Mouse (Mus musculus) hindbrain, embryonic 11.5 days (tissue): ENCODE data around the gene Elk4. TPM values are rescaled to one million over a fixed set of nuclear protein-coding genes. Genes with fewer than 3 reads are reported as not detected.

ENCODE experiments used
- ATAC-seq: fragments of 200-750 bp; cut with Nextera tagmentation; 2 replicates; pipeline ENCODE4 v1.8.0; 2017; ENCODE audit warnings: mild to moderate bottlenecking, moderate TSS enrichment, moderate library complexity; ENCODE audit not compliant: low FRiP score
- DNase-seq: peaks from one replicate; pipeline ENCODE4 v3.0.0-alpha.2; 2015; ENCODE audit warnings: low spot score
- H3K27ac ChIP-seq: fragments of 300-500 bp; sonication (generic); 2 replicates; pipeline ENCODE4 v1.5.1; 2014; ENCODE audit warnings: mild to moderate bottlenecking, low read depth, low read length
- H3K27me3 ChIP-seq: fragments of 300-500 bp; sonication (generic); 2 replicates; pipeline ENCODE4 v1.6.1; 2014; ENCODE audit warnings: mild to moderate bottlenecking, low read length, moderate library complexity, mixed read lengths; ENCODE audit not compliant: control insufficient read depth, insufficient read depth
- H3K36me3 ChIP-seq: fragments of 300-500 bp; sonication (generic); 2 replicates; pipeline ENCODE4 v1.6.1; 2014; ENCODE audit warnings: mild to moderate bottlenecking, low read length, moderate library complexity, mixed read lengths; ENCODE audit not compliant: control insufficient read depth, insufficient read depth
- H3K4me1 ChIP-seq: fragments of 300-500 bp; sonication (generic); replicated peaks from 2 replicates; pipeline ENCODE4 v1.6.1; 2014; ENCODE audit warnings: low read length, mixed read lengths; ENCODE audit not compliant: control insufficient read depth, insufficient read depth
- H3K4me2 ChIP-seq: fragments of 300-500 bp; sonication (generic); replicated peaks from 2 replicates; pipeline ENCODE4 v1.6.1; 2014; ENCODE audit warnings: mild to moderate bottlenecking, low read depth, low read length
- H3K4me3 ChIP-seq: fragments of 300-500 bp; sonication (generic); 2 replicates; pipeline ENCODE4 v1.5.1; 2014; ENCODE audit warnings: low read depth, low read length
- H3K9ac ChIP-seq: fragments of 300-500 bp; sonication (generic); 2 replicates; pipeline ENCODE4 v1.6.1; 2014; ENCODE audit warnings: low read depth, low read length
- H3K9me3 ChIP-seq: fragments of 300-500 bp; sonication (generic); 2 replicates; pipeline ENCODE4 v1.6.1; 2016; ENCODE audit warnings: low read length; ENCODE audit not compliant: control insufficient read depth
- WGBS: fragments of 180-500 bp; shearing (Covaris S2); extraction: QIAGEN DNeasy Blood & Tissue Kit; methylation state at CpG from one replicate; pipeline ENCODE4 v1.1.7; 2014; 5-methylcytosine and 5-hydroxymethylcytosine counted together
- polyA plus RNA-seq: library from polyadenylated mRNA; unstranded; fragments of >200 nt; fragmentation: Nextera tagmentation; extraction: Ambion mirVana; gene quantifications from 2 replicates; pipeline ENCODE4 v1.2.1, GENCODE M21; 2014

Gene Elk4
- polyA plus RNA-seq, 1 experiment from 2014 or later, result 22.6 TPM

DNA sequence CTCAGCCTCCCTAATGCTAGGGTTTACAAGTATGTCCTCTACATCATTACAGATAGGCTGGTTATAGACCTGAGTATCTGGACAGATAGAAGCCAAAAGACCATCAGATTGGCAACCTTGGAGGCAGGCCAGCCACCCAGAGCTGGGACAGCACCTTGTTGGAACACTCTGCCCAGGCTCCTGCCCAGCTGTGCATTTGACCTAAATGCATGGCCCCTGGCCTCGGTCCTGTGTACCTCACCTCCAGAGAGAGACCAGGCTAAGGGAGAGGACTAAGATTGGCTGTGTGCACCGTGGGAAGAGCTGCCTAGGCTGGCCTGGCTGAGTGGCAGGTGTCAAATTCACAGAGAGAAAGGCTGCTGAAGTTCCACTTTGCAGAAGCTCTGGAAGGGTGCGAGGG, 38.9 kb upstream of the Elk4 start:
- no peaks in the 10 kb centered on the region for H3K36me3 ChIP-seq
- no peaks in the 10 kb centered on the region for H3K9me3 ChIP-seq
- 34% methylated on average over 3 of the region's 3 CpGs for WGBS
- peaks cover 40% of the 10 kb centered on the region for H3K4me1 ChIP-seq
- H3K4me3 ChIP-seq, result no peak overlapping the region
- no peak overlapping the region for H3K27ac ChIP-seq
- H3K4me2 ChIP-seq, result no peak overlapping the region
- ATAC-seq (no peak), DNase-seq (no peak)
- H3K27me3 ChIP-seq, result peaks cover 10% of the 10 kb centered on the region; the same call in 1 of the 2 replicates
- no peak overlapping the region for H3K9ac ChIP-seq

DNA sequence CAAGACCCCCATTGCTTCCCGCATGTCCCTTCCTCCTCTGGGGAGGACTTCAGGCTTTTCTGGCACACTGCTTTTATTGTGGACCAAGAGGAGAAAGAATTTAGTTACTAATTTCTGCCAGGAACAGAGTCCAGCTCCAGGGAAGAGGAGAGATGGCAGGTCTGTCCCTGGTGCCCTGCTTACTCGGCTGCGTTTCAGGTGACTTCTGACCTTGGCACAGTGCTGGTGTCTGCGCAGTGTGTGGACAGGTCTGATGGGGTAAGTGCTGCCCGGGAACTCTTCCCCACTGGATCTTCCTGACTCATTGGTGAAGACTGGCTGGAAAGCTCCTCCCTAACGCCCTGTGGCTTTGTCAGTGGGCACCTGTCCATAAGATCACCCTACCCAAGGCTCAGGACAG, 38.4 kb upstream of the Elk4 start:
- Histone ChIP-seq H3K4me1 (peaks cover 38% of the 10 kb centered on the region), H3K27me3 (peaks cover 8% of the 10 kb centered on the region; the same call in 1 of the 2 replicates), H3K36me3 (no peaks in the 10 kb centered on the region), H3K9ac (no peak overlapping the region), H3K9me3 (no peaks in the 10 kb centered on the region), H3K4me3 (no peak overlapping the region), H3K4me2 (no peak overlapping the region), H3K27ac (0 out of 2 replicates have a peak overlapping the region, but pooled peaks have one; percentile 1)
- DNase-seq, result no peak
- no peak for ATAC-seq
- WGBS, result 69% methylated on average over 6 of the region's 6 CpGs

GRCm38 (mm10) chr1:131969825-131970224, 37.6 kb upstream of the Elk4 start:
- H3K4me1 ChIP-seq, result peaks cover 37% of the 10 kb centered on the region
- no peak overlapping the region for H3K4me3 ChIP-seq
- H3K9ac ChIP-seq, result no peak overlapping the region
- no peak overlapping the region for H3K4me2 ChIP-seq
- no peaks in the 10 kb centered on the region for H3K36me3 ChIP-seq
- DNase-seq, result no peak
- H3K27me3 ChIP-seq, result no peaks in the 10 kb centered on the region; the same call in 1 of the 2 replicates
- no peaks in the 10 kb centered on the region for H3K9me3 ChIP-seq
- whole genome bisulfite sequencing, result 39% methylated on average over 4 of the region's 4 CpGs
- ATAC-seq, result no peak
- H3K27ac ChIP-seq, result no peak overlapping the region

DNA sequence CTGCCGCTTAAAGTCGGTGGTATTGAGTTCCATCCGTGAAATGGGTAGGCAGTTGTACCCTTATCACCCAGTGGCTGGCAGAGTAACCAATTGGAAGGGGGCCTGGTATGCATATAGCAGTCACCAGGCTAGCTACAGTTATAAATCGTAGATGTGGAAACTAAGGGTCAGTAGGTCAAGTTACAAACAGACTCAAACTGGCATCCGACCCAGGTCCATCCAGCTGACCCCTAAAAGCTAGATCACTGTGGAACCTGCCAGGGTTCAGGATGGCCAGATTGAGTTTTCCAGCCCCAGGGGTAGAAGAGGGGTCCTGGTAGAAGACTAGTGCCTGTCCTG, 37.1 kb upstream of the Elk4 start:
- no peak overlapping the region for H3K9ac ChIP-seq
- WGBS, result 30% methylated on average over 5 of the region's 5 CpGs
- H3K4me3 ChIP-seq, result no peak overlapping the region
- H3K27ac ChIP-seq, result peak overlapping the region; percentile 95
- H3K27me3 ChIP-seq, result no peaks in the 10 kb centered on the region; the same call in 1 of the 2 replicates
- H3K36me3 ChIP-seq, result no peaks in the 10 kb centered on the region
- DNase-seq (no peak), ATAC-seq (no peak; the same call in 1 of the 2 replicates)
- H3K4me2 ChIP-seq, result 0 out of 2 replicates have a peak overlapping the region, but pooled peaks have one; percentile 11
- no peaks in the 10 kb centered on the region for H3K9me3 ChIP-seq
- peaks cover 37% of the 10 kb centered on the region for H3K4me1 ChIP-seq

DNA sequence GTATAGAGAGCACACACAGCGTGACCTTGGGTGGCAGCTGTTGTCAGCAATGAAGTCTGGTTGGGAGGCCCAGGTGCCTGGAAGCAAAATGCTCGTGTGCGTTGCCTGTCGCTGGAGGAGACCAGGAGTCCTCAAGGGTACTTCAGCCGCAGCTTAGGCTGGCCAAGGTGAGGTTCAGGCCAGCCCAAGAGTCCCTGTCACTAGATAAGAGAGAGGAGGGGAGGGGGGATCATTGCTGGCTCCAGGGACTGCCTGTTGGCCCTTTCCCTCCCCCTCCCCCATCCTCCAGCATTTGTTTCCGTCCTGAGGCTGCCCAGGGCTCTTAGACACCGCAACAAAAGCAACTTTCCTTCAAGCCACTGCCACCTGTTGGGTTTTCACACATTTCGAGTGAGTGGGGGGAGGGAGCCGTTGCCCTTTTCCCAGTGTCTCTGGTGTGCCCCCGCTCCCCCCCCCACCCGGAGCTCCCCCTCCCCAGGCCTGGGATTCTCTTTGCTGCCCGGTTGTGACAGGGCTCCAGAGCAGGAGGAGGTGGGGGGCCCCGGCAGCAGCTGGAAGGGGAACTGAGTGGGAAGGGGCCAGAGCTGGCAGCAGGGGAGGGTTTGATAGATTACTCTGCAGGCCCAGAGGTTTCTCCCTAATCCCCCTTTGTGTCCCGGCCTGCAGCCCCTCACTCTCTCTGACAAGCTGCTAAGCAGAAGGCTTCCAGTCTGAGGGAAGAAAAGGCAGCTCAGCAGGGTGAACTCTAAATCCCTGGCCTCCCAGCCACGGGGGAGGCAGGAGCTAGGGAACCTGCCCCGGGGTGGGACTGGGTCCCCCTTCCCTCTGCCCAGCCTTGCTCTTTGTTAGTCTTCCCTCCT, 36.5 kb upstream of the Elk4 start:
- Histone ChIP-seq H3K36me3 (no peaks in the 10 kb centered on the region), H3K27me3 (no peaks in the 10 kb centered on the region; the same call in 1 of the 2 replicates), H3K9me3 (no peaks in the 10 kb centered on the region), H3K4me2 (peak overlapping the region; percentile 20), H3K27ac (peak overlapping the region; percentile 95), H3K9ac (peak overlapping the region; percentile 47), H3K4me1 (peaks cover 37% of the 10 kb centered on the region), H3K4me3 (0 out of 2 replicates have a peak overlapping the region, but pooled peaks have one; percentile 8)
- peak; percentile 87 for ATAC-seq
- peak; percentile 80 for DNase-seq
- 4% methylated on average over 16 of the region's 16 CpGs for WGBS

DNA sequence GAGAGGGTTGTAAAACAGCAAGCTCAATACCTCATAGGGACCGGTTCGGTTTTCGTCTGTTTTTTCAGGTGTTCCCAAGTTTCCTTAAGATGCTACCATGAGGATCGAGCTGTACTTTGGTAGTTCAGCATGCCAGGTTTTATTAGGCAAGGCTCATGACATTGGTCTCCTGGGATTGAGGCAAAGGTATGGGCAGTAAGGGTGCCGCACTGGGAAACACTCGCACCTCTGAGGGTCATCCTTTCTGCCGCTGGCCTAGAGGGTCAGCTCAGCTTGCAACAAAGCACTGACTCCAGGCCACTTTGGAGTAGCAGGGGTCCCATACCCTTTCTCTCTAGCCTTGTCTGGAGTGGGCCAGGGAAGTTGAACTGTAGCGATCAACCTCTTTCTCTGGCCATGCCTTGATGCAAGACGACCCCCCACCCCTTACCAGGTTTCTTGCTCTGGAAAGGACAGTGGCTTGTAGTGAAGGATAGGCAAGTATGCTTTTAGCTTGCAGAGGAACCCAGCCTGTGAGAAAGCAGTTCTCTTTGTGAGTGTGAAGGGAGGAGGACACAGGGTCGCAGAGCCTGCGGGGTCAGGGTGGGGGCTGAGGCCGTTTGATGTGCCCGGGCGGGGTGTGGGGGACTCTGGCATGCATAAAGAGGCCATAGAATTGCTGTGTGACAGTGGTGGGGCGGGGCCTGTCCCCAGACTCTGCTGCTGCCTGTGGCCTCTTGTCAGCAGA, 35.5 kb upstream of the Elk4 start:
- Histone ChIP-seq H3K4me3 (no peak overlapping the region), H3K9me3 (no peaks in the 10 kb centered on the region), H3K4me1 (peaks cover 37% of the 10 kb centered on the region), H3K4me2 (peak overlapping the region; percentile 30), H3K36me3 (no peaks in the 10 kb centered on the region), H3K27ac (peak overlapping the region; percentile 95), H3K9ac (peak overlapping the region; percentile 47), H3K27me3 (no peaks in the 10 kb centered on the region; the same call in 1 of the 2 replicates)
- WGBS, result 2% methylated on average over 15 of the region's 15 CpGs
- DNase-seq (peak; percentile 67), ATAC-seq (peak; percentile 81)

DNA sequence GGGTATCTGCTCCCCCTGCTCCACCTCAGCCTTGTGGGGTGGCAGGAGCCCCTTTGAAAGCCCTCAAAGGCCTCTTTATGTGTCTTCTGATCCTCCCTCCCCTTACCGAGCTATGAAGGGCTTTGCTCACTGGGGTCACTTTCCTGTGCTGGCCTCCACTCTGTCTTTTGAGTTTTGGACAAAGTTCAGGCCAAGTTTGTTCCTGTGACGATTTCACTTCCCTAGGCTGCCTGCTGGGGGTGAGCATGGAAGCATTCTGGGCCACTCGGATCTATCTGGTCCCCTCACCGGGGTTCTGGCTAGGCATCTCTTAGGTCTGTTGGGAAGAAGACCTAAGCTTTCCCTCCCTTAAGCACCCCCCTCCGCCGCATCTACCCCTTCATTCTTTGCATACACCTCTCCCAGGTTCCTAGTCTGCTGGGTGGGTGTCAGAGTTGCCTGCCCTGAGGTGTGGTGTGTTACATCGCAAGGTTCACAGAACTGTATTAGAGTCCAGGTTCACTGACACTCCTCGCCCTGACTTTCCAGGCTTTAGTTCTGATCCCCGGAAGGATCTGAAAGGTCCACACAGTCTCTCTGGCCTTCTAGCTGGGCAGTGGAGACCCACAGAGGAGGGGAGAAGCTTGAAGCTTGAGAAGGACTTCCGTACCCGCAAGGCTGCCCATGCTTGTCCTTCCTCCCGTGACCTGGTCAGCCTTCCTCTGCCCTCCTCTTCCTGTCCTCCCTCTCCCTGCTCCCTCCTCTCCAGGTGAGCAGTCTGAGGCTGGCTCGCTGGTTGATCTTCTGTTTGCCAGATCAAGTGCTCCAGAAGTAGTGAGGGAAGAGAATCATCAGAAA, 34.7 kb upstream of the Elk4 start:
- DNase-seq (peak; percentile 39), ATAC-seq (peak; percentile 1; the same call in 1 of the 2 replicates)
- WGBS, result 18% methylated on average over 13 of the region's 13 CpGs
- Histone ChIP-seq H3K27me3 (no peaks in the 10 kb centered on the region; the same call in 1 of the 2 replicates), H3K36me3 (no peaks in the 10 kb centered on the region), H3K4me2 (peak overlapping the region; percentile 30), H3K4me3 (no peak overlapping the region), H3K27ac (peak overlapping the region; percentile 95), H3K4me1 (peaks cover 37% of the 10 kb centered on the region), H3K9ac (peak overlapping the region; percentile 47), H3K9me3 (no peaks in the 10 kb centered on the region)

GRCm38 (mm10) chr1:131973991-131974390, 33.4 kb upstream of the Elk4 start:
- H3K4me1 ChIP-seq, result peaks cover 31% of the 10 kb centered on the region
- H3K36me3 ChIP-seq, result no peaks in the 10 kb centered on the region
- no peak overlapping the region for H3K27ac ChIP-seq
- H3K4me2 ChIP-seq, result no peak overlapping the region
- 72% methylated on average over 6 of the region's 6 CpGs for WGBS
- no peak overlapping the region for H3K4me3 ChIP-seq
- no peaks in the 10 kb centered on the region for H3K9me3 ChIP-seq
- ATAC-seq, result no peak
- H3K27me3 ChIP-seq, result no peaks in the 10 kb centered on the region; the same call in 1 of the 2 replicates
- DNase-seq, result no peak
- H3K9ac ChIP-seq, result no peak overlapping the region
